Mouse (Mus musculus) limb, embryonic 15.5 days (tissue): Measurements from ENCODE around the gene Pus3. TPM values are rescaled to one million over a fixed set of nuclear protein-coding genes. Genes with fewer than 3 reads are reported as not detected.
A peak's percentile ranks its signal among the peaks of the same experiment; 100 is the strongest.

ENCODE experiments used
- ATAC-seq: fragments of 200-750 bp; cut with Nextera tagmentation; 2 replicates; pipeline ENCODE4 v1.8.0; 2017; ENCODE audit warnings: low read depth, moderate TSS enrichment; ENCODE audit not compliant: insufficient number of reproducible peaks, low FRiP score, low TSS enrichment
- H3K27ac ChIP-seq: fragments of 300-500 bp; sonication (generic); 2 replicates; pipeline ENCODE4 v1.5.1; 2015; ENCODE audit warnings: moderate library complexity, mild to moderate bottlenecking, inconsistent platforms
- H3K27me3 ChIP-seq: fragments of 300-500 bp; sonication (generic); 2 replicates; pipeline ENCODE4 v1.6.1; 2015; ENCODE audit warnings: inconsistent platforms
- H3K36me3 ChIP-seq: fragments of 300-500 bp; sonication (generic); 2 replicates; pipeline ENCODE4 v1.6.1; 2015; ENCODE audit warnings: inconsistent platforms
- H3K4me1 ChIP-seq: fragments of 300-500 bp; sonication (generic); 2 replicates; pipeline ENCODE4 v1.6.1; 2015; ENCODE audit warnings: inconsistent platforms
- H3K4me2 ChIP-seq: fragments of 300-500 bp; sonication (generic); 2 replicates; pipeline ENCODE4 v1.6.1; 2015; ENCODE audit warnings: mild to moderate bottlenecking, inconsistent platforms
- H3K4me3 ChIP-seq: fragments of 300-500 bp; sonication (generic); 2 replicates; pipeline ENCODE4 v1.5.1; 2015; ENCODE audit warnings: mild to moderate bottlenecking, inconsistent platforms
- H3K9ac ChIP-seq: fragments of 300-500 bp; sonication (generic); 2 replicates; pipeline ENCODE4 v1.6.1; 2015; ENCODE audit warnings: inconsistent platforms
- H3K9me3 ChIP-seq: fragments of 300-500 bp; sonication (generic); 2 replicates; pipeline ENCODE4 v1.6.1; 2016; ENCODE audit warnings: inconsistent platforms
- WGBS: fragments of 180-500 bp; shearing (Covaris S2); methylation state at CpG from one replicate; pipeline ENCODE4 v1.1.7; 2015; 5-methylcytosine and 5-hydroxymethylcytosine counted together
- polyA plus RNA-seq: library from polyadenylated mRNA; unstranded; fragments of >200 nt; fragmentation: Nextera tagmentation; extraction: Ambion mirVana; gene quantifications from 2 replicates; pipeline ENCODE4 v1.2.1, GENCODE M21; 2015

Pus3 gene
- polyA plus RNA-seq, 1 experiment from 2014 or later, result 17.2 TPM

GRCm38 (mm10) chr9:35548455-35548854, 9.9 kb upstream of the Pus3 start:
- H3K27me3 ChIP-seq, result no peaks in the 10 kb centered on the region
- no peaks in the 10 kb centered on the region for H3K9me3 ChIP-seq
- WGBS, result 76% methylated on average over 9 of the region's 9 CpGs
- H3K4me2 ChIP-seq, result no peak overlapping the region
- no peak for ATAC-seq
- H3K36me3 ChIP-seq, result no peaks in the 10 kb centered on the region
- no peak overlapping the region for H3K9ac ChIP-seq
- no peak overlapping the region for H3K4me3 ChIP-seq
- H3K27ac ChIP-seq, result no peak overlapping the region
- H3K4me1 ChIP-seq, result no peaks in the 10 kb centered on the region

DNA sequence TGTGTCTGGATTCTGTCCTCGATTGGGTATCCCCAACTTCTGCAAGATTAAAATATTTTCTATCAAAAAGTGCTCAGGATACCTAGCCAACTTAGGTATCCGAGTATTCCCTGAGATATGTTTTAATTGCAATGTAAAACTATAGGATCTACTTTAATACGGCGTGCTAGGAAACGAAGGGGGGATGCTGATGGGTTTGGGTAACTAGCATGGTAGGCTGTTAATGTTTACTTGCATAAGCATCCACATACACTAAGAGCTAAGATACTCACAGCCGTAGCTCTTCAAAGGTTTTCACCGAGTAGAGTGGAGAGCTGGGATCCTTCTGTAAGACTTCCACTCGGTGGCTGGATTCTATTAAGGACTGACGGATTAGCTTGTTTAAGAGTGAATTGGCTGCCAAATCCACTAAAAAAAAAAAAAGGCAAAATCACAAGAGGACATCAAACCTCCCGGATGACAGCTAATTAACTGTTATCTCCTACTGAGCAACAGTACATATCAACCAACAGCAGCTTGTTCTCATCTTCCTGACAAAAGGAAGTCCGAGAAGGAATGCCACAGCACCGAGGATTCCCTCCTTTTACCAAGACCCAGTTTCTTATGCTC, 1.8 kb upstream of the Pus3 start:
- H3K4me2 ChIP-seq, result no peak overlapping the region
- 57% methylated on average over 12 of the region's 12 CpGs for WGBS
- ATAC-seq, result no peak

DNA sequence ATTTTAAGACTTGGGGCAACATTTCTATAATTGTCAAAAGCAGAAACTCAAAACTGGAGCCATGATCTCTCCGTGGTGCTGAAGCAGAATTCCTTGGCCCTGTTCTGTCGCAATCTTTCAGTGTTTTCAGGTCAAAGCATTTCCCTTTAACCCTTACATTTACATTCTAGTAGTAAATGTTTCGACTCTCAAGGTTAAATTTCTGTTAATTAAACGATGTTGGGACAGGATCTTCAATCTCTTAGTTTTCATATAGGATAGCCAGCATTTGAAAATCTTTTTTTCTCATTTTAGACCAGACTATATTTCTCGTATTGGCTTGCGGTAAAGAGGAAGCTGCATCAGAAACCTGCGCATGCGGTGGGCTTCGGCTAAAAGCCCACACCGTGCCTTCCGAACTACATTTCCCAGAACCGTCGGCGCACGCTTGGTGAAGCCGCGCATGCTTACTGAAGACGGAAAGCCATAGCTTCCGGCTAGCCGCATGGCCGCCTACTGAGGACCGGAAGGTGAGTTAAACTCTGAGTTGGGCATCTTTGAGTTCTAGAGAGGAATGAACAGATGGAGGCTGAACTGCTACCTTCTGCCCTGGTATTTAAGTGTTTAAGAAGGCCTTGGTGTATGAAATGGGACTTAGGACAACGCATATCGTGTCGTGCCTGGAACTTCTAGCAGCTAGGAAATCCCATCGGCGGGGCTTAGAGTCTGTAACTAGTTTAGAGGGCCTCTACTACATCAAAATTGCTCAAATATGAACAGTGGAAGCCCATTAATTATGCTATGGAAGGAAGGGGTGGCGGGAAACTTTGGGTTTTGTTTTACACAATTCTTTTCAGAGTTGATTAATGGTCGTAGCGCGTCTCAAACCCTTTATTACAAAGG, 855 bp downstream of the Pus3 start:
- Histone ChIP-seq H3K27me3 (no peaks in the 10 kb centered on the region), H3K9ac (peak overlapping the region; percentile 51), H3K9me3 (no peaks in the 10 kb centered on the region), H3K4me3 (peak overlapping the region; percentile 70), H3K36me3 (peaks cover 13% of the 10 kb centered on the region), H3K4me1 (peaks cover 19% of the 10 kb centered on the region), H3K27ac (peak overlapping the region; percentile 82), H3K4me2 (peak overlapping the region; percentile 95)
- 2% methylated on average over 31 of the region's 31 CpGs for WGBS
- peak; percentile 89 for ATAC-seq

More for the DNA sequence above, 1.8 kb upstream of the Pus3 start:
- Histone ChIP-seq H3K27me3 (no peaks in the 10 kb centered on the region), H3K4me3 (no peak overlapping the region), H3K9ac (no peak overlapping the region), H3K36me3 (peaks cover 7% of the 10 kb centered on the region), H3K27ac (no peak overlapping the region), H3K4me1 (peaks cover 19% of the 10 kb centered on the region), H3K9me3 (no peaks in the 10 kb centered on the region)

DNA sequence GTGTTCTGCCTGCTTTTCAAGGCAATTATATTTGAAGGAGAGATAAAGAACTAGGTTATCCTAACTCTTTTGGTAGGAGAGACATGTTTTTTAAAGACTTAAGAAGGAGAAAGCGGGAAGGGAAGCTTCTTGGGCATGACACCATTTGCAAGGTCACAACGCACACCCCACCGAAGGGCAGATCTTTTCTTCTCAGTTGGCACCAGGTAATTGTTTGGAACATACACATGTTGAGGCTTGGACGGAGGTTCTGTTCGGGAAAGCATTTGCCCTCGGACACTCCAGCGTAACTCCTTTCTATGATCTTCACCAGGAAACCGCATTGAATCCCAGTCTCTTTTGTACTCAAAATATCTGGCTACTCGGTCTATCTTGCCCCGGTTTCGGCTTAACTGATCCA, 2.7 kb downstream of the Pus3 start:
- H3K36me3 ChIP-seq, result peaks cover 24% of the 10 kb centered on the region
- no peak overlapping the region for H3K27ac ChIP-seq
- no peaks in the 10 kb centered on the region for H3K9me3 ChIP-seq
- no peak for ATAC-seq
- H3K27me3 ChIP-seq, result no peaks in the 10 kb centered on the region
- H3K9ac ChIP-seq, result no peak overlapping the region
- 95% methylated on average over 11 of the region's 11 CpGs for WGBS
- H3K4me2 ChIP-seq, result no peak overlapping the region
- H3K4me3 ChIP-seq, result no peak overlapping the region
- peaks cover 19% of the 10 kb centered on the region for H3K4me1 ChIP-seq

DNA sequence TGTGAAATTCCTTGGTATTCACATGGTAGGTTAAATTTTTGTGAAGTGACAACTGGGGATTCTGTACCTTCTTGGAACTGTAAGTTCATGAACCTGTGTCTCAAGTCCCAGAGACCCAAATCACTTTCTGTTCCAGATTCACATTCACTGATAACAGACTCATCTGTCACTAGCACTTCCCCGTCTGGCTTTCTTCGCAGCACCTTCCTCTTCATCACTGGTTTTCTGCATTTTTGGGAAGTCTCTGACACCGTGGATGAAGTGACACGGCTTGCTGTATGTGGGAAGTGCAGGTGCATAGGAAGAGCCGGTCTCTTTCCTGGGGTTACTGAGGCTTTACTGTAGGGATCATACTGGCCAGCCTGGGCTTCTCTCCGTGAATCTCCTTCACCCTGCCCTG, 3.2 kb downstream of the Pus3 start:
- Histone ChIP-seq H3K36me3 (peaks cover 28% of the 10 kb centered on the region), H3K9ac (no peak overlapping the region), H3K9me3 (no peaks in the 10 kb centered on the region), H3K27ac (no peak overlapping the region), H3K4me3 (no peak overlapping the region), H3K4me1 (peaks cover 19% of the 10 kb centered on the region), H3K4me2 (no peak overlapping the region), H3K27me3 (no peaks in the 10 kb centered on the region)
- 82% methylated on average over 6 of the region's 6 CpGs for WGBS
- no peak for ATAC-seq

GRCm38 (mm10) chr9:35564536-35565240, 6.3 kb downstream of the Pus3 start:
- Histone ChIP-seq H3K27ac (no peak overlapping the region), H3K9me3 (no peaks in the 10 kb centered on the region), H3K36me3 (peaks cover 42% of the 10 kb centered on the region), H3K4me2 (no peak overlapping the region), H3K4me3 (no peak overlapping the region), H3K4me1 (peaks cover 11% of the 10 kb centered on the region; the same call in 1 of the 2 replicates), H3K27me3 (no peaks in the 10 kb centered on the region), H3K9ac (no peak overlapping the region)
- no peak for ATAC-seq
- 90% methylated on average over 5 of the region's 5 CpGs for WGBS

GRCm38 (mm10) chr9:35567995-35568394, 9.6 kb downstream of the Pus3 start:
- peaks cover 31% of the 10 kb centered on the region for H3K36me3 ChIP-seq
- WGBS, result 84% methylated on average over 3 of the region's 3 CpGs
- H3K27ac ChIP-seq, result no peak overlapping the region
- no peak overlapping the region for H3K9ac ChIP-seq
- H3K27me3 ChIP-seq, result no peaks in the 10 kb centered on the region
- no peak for ATAC-seq
- H3K4me2 ChIP-seq, result no peak overlapping the region
- no peaks in the 10 kb centered on the region for H3K9me3 ChIP-seq
- peaks cover 4% of the 10 kb centered on the region; the same call in 1 of the 2 replicates for H3K4me1 ChIP-seq
- no peak overlapping the region for H3K4me3 ChIP-seq

DNA sequence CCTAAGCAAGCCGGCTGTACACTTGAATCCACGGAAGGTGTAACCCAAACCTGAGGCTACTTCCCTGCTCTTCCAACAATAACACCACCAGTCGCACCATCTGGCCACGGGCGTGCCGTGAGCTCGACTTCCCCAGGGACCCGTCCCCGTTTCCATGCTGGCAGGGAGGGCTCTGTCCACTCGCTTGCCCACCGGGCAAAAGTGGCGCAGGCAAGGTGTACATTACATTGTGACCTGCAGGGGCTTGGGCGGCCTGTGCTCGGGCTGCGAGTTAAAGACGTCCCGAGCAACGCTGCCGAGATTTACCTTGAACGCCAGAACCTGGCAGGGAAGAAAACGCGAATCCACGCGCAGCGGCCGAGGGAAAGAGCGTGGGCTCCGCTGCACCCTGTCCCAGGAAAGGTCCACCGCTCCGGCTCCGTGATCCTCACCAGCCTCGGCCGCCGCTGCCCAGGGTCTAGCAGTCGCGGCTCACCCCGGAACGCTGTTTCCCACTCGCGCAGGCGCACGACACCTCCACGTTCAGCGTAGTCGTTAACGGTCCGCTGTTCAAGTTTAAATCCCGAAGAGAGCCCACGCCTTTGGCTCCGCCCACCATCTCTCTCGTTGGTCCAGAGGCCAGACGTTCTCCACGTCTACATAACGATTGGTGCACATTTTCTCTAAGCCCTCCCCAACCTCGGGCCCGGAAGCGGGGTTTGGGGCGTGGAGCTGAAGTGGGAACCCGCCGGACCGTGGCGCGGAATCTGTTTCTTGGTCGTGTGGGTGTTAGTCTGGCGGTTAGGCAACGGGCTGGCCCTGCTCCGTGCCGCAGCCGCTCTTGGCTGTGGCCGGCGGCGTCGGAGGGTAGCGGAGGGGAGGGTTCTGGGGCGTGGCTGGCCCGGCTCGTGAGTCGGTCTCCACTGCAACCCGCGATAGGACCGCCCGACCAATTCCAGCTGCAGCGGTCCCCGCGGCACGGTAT, 11.5 kb downstream of the Pus3 start, which contains the start of the genes Pate2 and Hyls1:
TSS of gene Pate2 (plus strand) at position 714 of the 964 bp plus-strand sequence.
TSS of gene Hyls1 (minus strand) at position 828 of the 964 bp plus-strand sequence.
- H3K9me3 ChIP-seq, result no peaks in the 10 kb centered on the region
- peaks cover 9% of the 10 kb centered on the region for H3K4me1 ChIP-seq
- under 1% methylated on average over 86 of the region's 86 CpGs for WGBS
- peak; percentile 99 for ATAC-seq
- H3K4me2 ChIP-seq, result peak within 1 kb of the TSS; percentile 68
- peaks cover 26% of the 10 kb centered on the region for H3K36me3 ChIP-seq
- peaks cover 11% of the 10 kb centered on the region for H3K27me3 ChIP-seq
- peak within 1 kb of the TSS; percentile 92 for H3K27ac ChIP-seq
- peak within 1 kb of the TSS; percentile 74 for H3K9ac ChIP-seq
- peak within 1 kb of the TSS; percentile 88 for H3K4me3 ChIP-seq

GRCm38 (mm10) chr9:35570663-35571062, 12.3 kb downstream of the Pus3 start:
- no peak for ATAC-seq
- Histone ChIP-seq H3K27ac (peak overlapping the region; percentile 92; the same call in 1 of the 2 replicates), H3K4me1 (peaks cover 9% of the 10 kb centered on the region), H3K4me2 (peak overlapping the region; percentile 68), H3K9me3 (no peaks in the 10 kb centered on the region), H3K9ac (no peak overlapping the region), H3K36me3 (peaks cover 18% of the 10 kb centered on the region; the same call in 1 of the 2 replicates), H3K4me3 (peak overlapping the region; percentile 88), H3K27me3 (peaks cover 15% of the 10 kb centered on the region)
- WGBS, result 11% methylated on average over 5 of the region's 5 CpGs

DNA sequence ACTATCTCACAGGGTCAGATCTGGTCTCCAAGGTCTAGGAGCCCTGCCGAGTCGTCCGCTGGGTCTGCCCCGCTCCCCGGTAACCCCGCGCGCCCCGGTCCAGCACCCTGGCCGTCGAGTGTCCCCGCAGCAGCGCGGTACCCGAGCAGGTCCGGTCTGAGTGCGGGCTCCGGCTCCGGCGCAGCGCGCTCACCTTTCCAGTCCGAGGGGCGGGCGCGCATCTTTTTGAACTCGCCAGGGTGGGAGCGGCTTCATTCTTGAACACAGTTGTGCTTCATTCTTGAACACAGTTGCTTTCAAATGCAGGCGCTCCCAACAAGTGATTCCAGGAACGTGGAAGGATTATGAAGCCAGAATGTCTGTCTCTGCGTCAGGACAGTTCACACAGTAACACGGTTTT, 16.0 kb downstream of the Pus3 start:
- no peaks in the 10 kb centered on the region for H3K9me3 ChIP-seq
- no peak overlapping the region for H3K9ac ChIP-seq
- no peaks in the 10 kb centered on the region for H3K36me3 ChIP-seq
- H3K4me1 ChIP-seq, result peaks cover 4% of the 10 kb centered on the region
- peak overlapping the region; percentile 48 for H3K4me2 ChIP-seq
- peaks cover 15% of the 10 kb centered on the region for H3K27me3 ChIP-seq
- no peak for ATAC-seq
- H3K4me3 ChIP-seq, result peak overlapping the region; percentile 25
- WGBS, result 5% methylated on average over 32 of the region's 32 CpGs
- H3K27ac ChIP-seq, result no peak overlapping the region

DNA sequence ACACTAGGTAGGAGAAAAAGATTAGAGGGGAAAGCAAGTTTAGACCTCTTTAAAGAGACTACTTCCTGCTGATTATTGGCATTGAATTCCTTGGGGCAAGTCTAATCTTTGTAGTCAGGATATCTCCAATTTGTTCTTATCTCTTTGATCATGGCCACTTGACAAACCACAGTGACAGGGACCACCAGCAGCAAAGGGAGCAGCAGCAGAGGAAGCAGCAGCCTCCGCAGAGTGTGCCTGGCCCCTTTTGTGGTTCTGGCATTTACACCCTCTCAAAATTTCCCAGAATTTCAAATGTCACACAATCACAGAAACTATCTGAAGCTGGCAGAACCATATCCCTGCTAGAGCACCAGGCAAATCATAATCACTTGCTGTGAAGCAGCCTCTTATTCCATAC, 29.3 kb downstream of the Pus3 start:
- no peak for ATAC-seq

More for the DNA sequence above, 29.3 kb downstream of the Pus3 start:
- Histone ChIP-seq H3K4me1 (no peaks in the 10 kb centered on the region), H3K9ac (no peak overlapping the region), H3K9me3 (no peaks in the 10 kb centered on the region), H3K4me2 (no peak overlapping the region), H3K27ac (no peak overlapping the region), H3K4me3 (no peak overlapping the region), H3K36me3 (no peaks in the 10 kb centered on the region), H3K27me3 (no peaks in the 10 kb centered on the region)
- WGBS, result 13% methylated on average over 1 of the region's 1 CpGs
